Mouse (Mus musculus) frontal cortex, adult (tissue): ENCODE data around the gene Gm15557.

Experiments used
- ATAC-seq: cut with Nextera tagmentation; 2 replicates; pipeline ENCODE4 v1.9.2; 2017; ENCODE audit warnings: mild to moderate bottlenecking, moderate library complexity, mixed read lengths; ENCODE audit not compliant: low TSS enrichment

Gm15557 gene

DNA sequence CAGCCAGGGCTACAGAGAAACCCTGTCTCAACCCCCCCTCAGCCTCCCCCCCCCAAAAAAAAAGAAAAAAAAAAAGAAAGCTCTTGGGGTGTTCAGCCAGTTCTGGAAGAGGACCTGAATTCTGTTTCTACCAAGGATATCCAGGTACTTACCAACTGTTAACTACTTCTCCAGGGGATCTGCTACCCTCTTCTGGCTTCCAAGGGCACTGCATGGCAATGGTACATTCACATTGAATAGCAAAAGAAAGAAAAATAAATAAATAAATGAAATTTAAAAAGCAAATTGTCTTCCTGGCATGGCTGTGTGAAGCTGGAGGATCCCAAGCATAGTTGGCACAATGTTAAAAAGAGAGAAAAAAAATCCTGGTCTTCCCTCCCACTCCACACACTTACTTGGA, 11.5 kb downstream of the Gm15557 start:
- peak; percentile 53; the same call in 1 of the 2 replicates for ATAC-seq

DNA sequence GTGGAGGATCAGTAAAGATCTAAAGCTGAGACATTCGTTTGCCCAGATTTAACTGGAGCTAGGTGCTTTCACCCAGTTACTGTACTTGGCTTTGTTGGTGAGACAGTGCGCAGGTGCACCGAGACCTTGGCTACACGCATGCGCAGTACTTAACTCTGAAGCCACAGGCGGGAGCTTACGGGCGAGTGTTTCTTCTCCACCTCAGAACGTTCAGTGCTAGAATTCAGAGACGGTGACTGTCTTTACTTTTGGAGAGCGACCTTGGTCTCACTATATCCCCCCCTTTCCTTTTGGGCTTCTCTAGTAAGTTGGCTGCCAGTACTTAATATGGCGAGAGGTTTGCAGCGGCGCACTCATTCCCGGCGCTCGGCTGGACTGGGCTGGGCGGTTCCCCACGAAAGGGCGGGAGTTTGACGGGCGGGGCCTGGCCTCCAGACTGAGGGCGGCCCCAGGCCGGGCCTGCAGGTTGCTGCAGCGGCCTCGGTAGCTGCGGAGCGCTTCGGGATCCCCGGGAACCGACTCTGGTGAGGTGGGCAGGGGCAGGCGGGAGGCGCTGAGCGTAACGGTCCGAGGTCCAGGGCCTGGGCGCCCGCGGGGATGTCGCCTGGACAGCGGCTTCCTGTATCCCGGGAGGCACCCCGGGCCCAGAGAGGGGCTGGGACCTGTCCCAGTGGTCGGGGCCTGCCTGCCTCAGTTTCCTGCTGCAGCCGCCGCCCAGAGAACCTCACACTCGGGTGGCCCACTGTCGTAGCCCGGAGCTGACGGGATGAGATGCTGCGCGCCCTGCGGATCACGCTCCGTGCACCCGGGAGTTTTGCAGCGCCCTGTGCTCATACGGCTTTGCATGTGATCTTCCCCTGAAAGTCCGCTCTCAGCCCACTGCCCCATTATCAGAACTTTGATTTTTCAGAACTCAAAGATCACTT, 15.9 kb downstream of the Gm15557 start, which contains the start of gene Cep250:
Gene Cep250, plus strand, starts transcription at position 325 of the 926 bp plus-strand sequence.
- ATAC-seq, result peak; percentile 97

GRCm38 (mm10) chr2:155959981-155960380, 19.5 kb downstream of the Gm15557 start:
- no peak for ATAC-seq

- ATAC-seq, result no peak
These were observed 21.3 kb downstream of the Gm15557 start for GRCm38 (mm10) chr2:155961862-155962261.

- ATAC-seq, result no peak; the same call in 1 of the 2 replicates
These were observed 22.5 kb downstream of the Gm15557 start for GRCm38 (mm10) chr2:155962991-155963390.

DNA sequence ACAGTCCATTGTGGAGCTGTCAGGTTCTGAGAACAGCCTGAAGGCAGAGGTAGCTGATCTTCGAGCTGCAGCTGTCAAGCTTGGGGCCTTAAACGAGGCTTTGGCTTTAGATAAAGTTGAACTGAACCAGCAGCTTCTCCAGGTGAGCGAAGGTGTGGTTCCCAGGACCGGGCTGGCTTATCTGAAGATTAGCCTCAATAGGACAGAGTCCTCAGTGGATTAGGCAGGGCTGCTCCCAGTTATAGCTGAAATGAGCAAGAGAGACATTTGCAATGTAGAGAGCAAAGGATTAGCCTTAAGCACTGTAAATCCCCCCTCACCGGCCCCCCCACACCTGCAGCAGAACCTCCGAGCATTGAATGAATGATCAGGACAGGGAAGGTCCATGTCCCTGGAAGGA, 32.8 kb downstream of the Gm15557 start:
- no peak for ATAC-seq

- peak; percentile 57; the same call in 1 of the 2 replicates for ATAC-seq
These were observed 33.7 kb downstream of the Gm15557 start for GRCm38 (mm10) chr2:155974087-155974731.

GRCm38 (mm10) chr2:155979328-155979991, 38.9 kb downstream of the Gm15557 start:
- no peak for ATAC-seq

GRCm38 (mm10) chr2:155985776-155986175, 45.2 kb downstream of the Gm15557 start:
- no peak for ATAC-seq

DNA sequence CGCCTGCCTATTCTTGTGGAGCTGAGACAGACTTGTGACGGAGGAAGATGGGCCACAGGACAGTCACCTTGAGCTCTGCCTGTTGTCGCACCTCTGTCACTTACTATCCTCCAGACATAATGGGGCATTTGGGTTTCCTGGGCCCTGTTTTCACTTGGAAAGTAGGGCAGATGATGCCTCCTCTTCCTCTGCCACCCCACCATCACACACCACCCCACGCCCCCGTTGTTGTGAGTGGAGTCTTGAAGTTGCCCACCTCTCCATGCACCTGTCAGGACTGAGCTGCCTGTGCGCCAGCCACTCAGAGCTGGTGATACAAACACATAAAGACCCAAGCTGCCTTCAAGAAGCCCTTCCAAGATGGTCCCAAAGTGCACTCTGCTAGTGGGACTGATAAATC, 46.6 kb downstream of the Gm15557 start:
- no peak for ATAC-seq

GRCm38 (mm10) chr2:155989085-155989484, 48.6 kb downstream of the Gm15557 start:
- ATAC-seq, result no peak

DNA sequence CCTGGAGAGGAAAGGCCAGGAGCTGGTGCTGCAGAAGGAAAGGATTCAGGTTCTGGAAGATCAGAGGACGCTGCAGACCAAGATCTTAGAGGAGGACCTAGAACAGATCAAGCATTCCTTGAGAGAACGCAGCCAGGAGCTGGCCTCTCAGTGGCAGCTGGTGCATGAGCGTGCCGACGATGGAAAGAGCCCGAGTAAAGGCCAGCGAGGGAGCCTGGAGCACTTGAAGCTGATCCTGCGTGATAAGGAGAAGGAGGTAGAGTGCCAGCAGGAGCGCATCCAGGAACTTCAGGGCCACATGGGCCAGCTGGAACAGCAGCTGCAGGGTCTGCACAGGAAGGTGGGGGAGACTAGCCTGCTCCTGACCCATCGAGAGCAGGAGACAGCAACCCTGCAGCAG, 50.6 kb downstream of the Gm15557 start:
- ATAC-seq, result no peak

- ATAC-seq, result peak; percentile 34; the same call in 1 of the 2 replicates
These were observed 51.4 kb downstream of the Gm15557 start for GRCm38 (mm10) chr2:155991863-155992321.
